Mouse (Mus musculus) embryonic fibroblast, embryonic 13.5 days (primary cell): ENCODE data around the gene Gdpd1.

Source experiments
- CTCF ChIP-seq: IDR thresholded peaks from 2 replicates; pipeline ENCODE4 v1.5.1; 2011; ENCODE audit warnings: mild to moderate bottlenecking, control low read depth, low read length, moderate library complexity, borderline replicate concordance; ENCODE audit not compliant: insufficient read depth
- POLR2A ChIP-seq: IDR thresholded peaks from 2 replicates; pipeline ENCODE4 v1.6.1; 2011; ENCODE audit warnings: low read depth, mild to moderate bottlenecking, control low read depth, low read length, moderate library complexity

DNA sequence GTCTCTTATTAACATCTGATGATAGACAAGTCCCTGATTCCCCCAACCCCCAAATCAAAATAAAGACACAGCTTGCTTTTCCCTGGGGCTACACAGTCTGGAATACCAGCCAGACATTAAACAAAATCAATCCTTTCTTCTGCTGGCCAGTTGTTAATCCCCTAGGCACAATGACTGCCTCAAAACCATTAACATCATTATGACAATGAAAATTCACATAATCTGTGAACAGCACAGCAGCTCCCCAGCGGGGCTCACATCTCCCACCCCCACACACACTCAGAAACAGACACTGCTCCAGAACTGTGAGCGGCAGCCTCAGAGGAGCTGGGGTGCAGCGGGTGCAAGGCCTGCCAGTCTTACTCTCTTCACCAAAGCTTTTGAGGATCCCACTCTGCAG lies 83.6 kb downstream of the Gdpd1 start:
- TF ChIP-seq CTCF, result no peak
- no peak for TF ChIP-seq POLR2A
